Mouse (Mus musculus): ENCODE measurements around the gene Hsh2d. TPM values are rescaled to one million over a fixed set of nuclear protein-coding genes. Genes with fewer than 3 reads are reported as not detected.
A peak's percentile ranks its signal among the peaks of the same experiment; 100 is the strongest.

Gene Hsh2d
- polyA plus RNA-seq, 1 experiment from 2014 or later = not detected

DNA sequence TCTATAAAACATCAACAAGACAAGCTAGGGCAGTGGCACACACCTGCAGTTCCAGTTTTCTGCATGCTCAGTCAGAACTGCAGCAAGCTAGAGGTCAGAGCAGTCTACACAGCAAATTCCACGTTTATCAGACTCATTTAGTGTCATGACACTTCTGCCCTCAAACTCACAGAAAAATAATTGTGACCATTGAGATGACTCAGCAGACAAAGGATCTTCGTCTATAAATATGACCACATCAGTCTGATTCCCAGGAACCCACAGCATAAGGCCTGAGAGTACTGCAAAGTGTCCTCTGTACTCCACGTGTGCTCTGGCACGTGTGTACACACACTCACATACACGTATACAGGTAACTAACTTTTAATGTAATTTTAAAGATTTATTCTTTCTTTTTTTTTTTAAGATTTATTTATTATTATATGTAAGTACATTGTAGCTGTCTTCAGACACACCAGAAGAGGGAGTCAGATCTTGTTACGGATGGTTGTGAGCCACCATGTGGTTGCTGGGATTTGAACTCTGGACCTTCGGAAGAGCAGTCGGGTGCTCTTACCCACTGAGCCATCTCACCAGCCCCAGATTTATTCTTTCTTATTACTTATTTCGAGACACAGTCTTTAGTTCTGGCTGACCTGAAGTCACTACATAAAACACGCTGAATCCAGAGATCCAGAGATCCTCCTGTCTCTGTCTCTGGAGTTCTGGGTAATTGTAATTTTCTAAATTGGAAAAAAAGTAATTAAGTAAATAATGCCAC is 29.5 kb downstream of the Hsh2d start:
- no peak for DNase-seq (ENCODE audit: low spot score)
- peak overlapping the region; percentile 33; the same call in 1 of the 2 replicates for H3K4me2 ChIP-seq (ENCODE audit: low read depth, low read length)
- WGBS = 82% methylated on average over 9 of the region's 10 CpGs
- no peak overlapping the region for H3K9ac ChIP-seq (replicated peaks; ENCODE audit: low read length)
- no peaks in the 10 kb centered on the region for H3K9me3 ChIP-seq (replicated peaks; ENCODE audit: control insufficient read depth, low read length)
- ATAC-seq (replicated peaks; ENCODE audit: insufficient number of reproducible peaks, low FRiP score, low TSS enrichment, low read depth) = no peak
- no peak overlapping the region for H3K27ac ChIP-seq (replicated peaks; ENCODE audit: low read depth, low read length)
- H3K4me1 ChIP-seq (ENCODE audit: control insufficient read depth, insufficient read depth, low read length) = no peaks in the 10 kb centered on the region
- H3K36me3 ChIP-seq (replicated peaks; ENCODE audit: control insufficient read depth, insufficient read depth, low read depth, low read length) = peaks cover 7% of the 10 kb centered on the region
- no peaks in the 10 kb centered on the region for H3K27me3 ChIP-seq (ENCODE audit: control insufficient read depth, insufficient read depth, low read length)
- 0 out of 2 replicates have a peak overlapping the region, but pooled peaks have one; percentile 89 for H3K4me3 ChIP-seq (ENCODE audit: low read depth, low read length)

DNA sequence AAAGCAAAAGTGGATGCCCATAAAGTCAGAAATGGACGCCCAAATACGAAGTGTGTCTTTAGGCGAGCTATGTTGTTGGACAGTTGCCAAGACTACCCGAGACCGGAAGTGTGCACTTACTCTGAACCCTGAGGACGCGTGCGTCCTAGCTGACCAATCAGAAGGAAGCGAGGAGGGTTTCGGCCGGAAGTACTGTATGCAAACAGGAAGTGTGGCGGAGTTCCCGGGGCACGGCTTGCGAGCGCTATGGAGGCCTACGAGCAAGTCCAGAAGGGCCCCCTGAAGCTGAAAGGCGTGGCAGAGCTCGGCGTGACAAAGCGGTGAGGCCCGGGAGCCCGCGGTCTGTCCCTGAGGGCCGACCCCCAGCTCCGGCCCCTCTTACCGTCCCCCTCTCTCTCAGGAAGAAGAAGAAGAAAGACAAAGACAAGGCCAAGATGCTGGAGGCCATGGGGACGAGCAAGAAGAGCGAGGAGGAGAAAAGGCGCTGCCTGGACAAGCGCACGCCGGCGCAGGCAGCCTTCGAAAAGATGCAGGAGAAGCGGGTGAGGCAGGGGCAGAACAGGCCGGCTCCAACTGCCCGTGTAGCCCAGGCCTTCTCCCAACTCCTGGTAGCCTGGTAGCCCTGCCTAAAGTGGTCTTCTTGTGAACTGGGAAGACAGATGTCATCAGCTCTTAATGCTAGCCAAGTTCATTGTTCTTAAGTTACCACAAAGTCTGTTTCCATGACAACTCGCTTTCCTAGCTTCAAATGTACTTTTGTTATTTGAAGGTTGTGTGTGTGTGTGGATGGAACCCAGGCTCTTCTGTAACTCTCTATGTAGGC is 30.3 kb downstream of the Hsh2d start, which contains the start of gene Fam32a:
Gene Fam32a, plus strand, starts transcription at position 190 of the 823 bp plus-strand sequence.
- peak; percentile 97 for ATAC-seq (replicated peaks; ENCODE audit: insufficient number of reproducible peaks, low FRiP score, low TSS enrichment, low read depth)
- peak within 1 kb of the TSS; percentile 65 for H3K27ac ChIP-seq (replicated peaks; ENCODE audit: low read depth, low read length)
- no peaks in the 10 kb centered on the region for H3K4me1 ChIP-seq (ENCODE audit: control insufficient read depth, insufficient read depth, low read length)
- DNase-seq (ENCODE audit: low spot score) = peak; percentile 99
- 15% methylated on average over 39 of the region's 39 CpGs for WGBS
- no peaks in the 10 kb centered on the region for H3K27me3 ChIP-seq (ENCODE audit: control insufficient read depth, insufficient read depth, low read length)
- peaks cover 7% of the 10 kb centered on the region for H3K36me3 ChIP-seq (replicated peaks; ENCODE audit: control insufficient read depth, insufficient read depth, low read depth, low read length)
- peak within 1 kb of the TSS; percentile 89 for H3K4me3 ChIP-seq (ENCODE audit: low read depth, low read length)
- peak within 1 kb of the TSS; percentile 80 for H3K4me2 ChIP-seq (ENCODE audit: low read depth, low read length)
- no peaks in the 10 kb centered on the region for H3K9me3 ChIP-seq (replicated peaks; ENCODE audit: control insufficient read depth, low read length)
- H3K9ac ChIP-seq (replicated peaks; ENCODE audit: low read length) = peak within 1 kb of the TSS; percentile 84

DNA sequence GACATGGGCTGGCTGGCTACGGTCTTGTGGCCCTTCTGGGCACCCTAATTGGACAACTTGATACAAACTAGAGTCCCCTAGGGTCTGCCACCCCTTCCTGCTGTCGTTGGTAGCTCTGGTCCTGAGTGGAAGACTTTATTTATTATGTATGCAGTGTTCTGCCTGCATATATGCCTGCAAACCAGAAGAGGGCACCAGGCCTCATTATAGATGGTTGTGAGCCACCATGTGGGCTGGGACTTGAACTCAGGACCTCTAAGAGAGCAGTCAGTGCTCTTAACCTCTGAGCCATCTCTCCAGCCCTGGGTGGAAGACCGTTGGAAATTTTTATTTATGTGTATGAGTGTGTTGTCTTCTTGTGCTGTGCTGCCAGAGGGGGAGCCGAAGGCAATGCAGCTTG is 31.3 kb downstream of the Hsh2d start:
- H3K9ac ChIP-seq (replicated peaks; ENCODE audit: low read length) = no peak overlapping the region
- peak overlapping the region; percentile 80; the same call in 1 of the 2 replicates for H3K4me2 ChIP-seq (ENCODE audit: low read depth, low read length)
- peaks cover 7% of the 10 kb centered on the region for H3K36me3 ChIP-seq (replicated peaks; ENCODE audit: control insufficient read depth, insufficient read depth, low read depth, low read length)
- no peaks in the 10 kb centered on the region for H3K4me1 ChIP-seq (ENCODE audit: control insufficient read depth, insufficient read depth, low read length)
- WGBS = 80% methylated on average over 4 of the region's 4 CpGs
- H3K27me3 ChIP-seq (ENCODE audit: control insufficient read depth, insufficient read depth, low read length) = no peaks in the 10 kb centered on the region
- H3K4me3 ChIP-seq (ENCODE audit: low read depth, low read length) = peak overlapping the region; percentile 89; the same call in 1 of the 2 replicates
- H3K27ac ChIP-seq (replicated peaks; ENCODE audit: low read depth, low read length) = no peak overlapping the region
- no peak for DNase-seq (ENCODE audit: low spot score)
- no peaks in the 10 kb centered on the region for H3K9me3 ChIP-seq (replicated peaks; ENCODE audit: control insufficient read depth, low read length)
- ATAC-seq (replicated peaks; ENCODE audit: insufficient number of reproducible peaks, low FRiP score, low TSS enrichment, low read depth) = no peak

DNA sequence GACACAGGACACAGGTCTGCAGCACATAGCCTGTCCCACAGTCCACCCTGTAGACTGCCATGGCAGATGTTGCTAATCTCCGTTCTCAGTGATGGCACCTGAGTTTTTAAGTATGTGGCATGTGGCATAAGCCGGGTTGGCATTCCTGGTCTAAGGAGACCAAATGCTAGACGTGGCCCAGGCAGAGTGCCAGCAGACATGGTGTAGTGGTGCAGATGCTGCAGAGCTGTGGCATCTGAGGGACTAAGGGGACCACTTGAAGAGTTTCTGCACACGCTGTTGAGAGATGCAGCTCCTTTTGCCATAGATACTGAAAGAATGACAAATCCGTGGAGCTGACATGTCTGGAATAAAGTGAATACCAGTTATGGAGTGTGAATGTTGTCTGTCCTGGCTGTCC is 33.2 kb downstream of the Hsh2d start:
- WGBS = 92% methylated on average over 5 of the region's 5 CpGs
- ATAC-seq (replicated peaks; ENCODE audit: insufficient number of reproducible peaks, low FRiP score, low TSS enrichment, low read depth) (no peak), DNase-seq (ENCODE audit: low spot score) (no peak)
- Histone ChIP-seq H3K27me3 (ENCODE audit: control insufficient read depth, insufficient read depth, low read length) (no peaks in the 10 kb centered on the region), H3K27ac (replicated peaks; ENCODE audit: low read depth, low read length) (no peak overlapping the region), H3K4me1 (ENCODE audit: control insufficient read depth, insufficient read depth, low read length) (no peaks in the 10 kb centered on the region), H3K9ac (replicated peaks; ENCODE audit: low read length) (no peak overlapping the region), H3K4me3 (ENCODE audit: low read depth, low read length) (no peak overlapping the region), H3K4me2 (ENCODE audit: low read depth, low read length) (no peak overlapping the region), H3K36me3 (replicated peaks; ENCODE audit: control insufficient read depth, insufficient read depth, low read depth, low read length) (peaks cover 7% of the 10 kb centered on the region), H3K9me3 (replicated peaks; ENCODE audit: control insufficient read depth, low read length) (no peaks in the 10 kb centered on the region)

DNA sequence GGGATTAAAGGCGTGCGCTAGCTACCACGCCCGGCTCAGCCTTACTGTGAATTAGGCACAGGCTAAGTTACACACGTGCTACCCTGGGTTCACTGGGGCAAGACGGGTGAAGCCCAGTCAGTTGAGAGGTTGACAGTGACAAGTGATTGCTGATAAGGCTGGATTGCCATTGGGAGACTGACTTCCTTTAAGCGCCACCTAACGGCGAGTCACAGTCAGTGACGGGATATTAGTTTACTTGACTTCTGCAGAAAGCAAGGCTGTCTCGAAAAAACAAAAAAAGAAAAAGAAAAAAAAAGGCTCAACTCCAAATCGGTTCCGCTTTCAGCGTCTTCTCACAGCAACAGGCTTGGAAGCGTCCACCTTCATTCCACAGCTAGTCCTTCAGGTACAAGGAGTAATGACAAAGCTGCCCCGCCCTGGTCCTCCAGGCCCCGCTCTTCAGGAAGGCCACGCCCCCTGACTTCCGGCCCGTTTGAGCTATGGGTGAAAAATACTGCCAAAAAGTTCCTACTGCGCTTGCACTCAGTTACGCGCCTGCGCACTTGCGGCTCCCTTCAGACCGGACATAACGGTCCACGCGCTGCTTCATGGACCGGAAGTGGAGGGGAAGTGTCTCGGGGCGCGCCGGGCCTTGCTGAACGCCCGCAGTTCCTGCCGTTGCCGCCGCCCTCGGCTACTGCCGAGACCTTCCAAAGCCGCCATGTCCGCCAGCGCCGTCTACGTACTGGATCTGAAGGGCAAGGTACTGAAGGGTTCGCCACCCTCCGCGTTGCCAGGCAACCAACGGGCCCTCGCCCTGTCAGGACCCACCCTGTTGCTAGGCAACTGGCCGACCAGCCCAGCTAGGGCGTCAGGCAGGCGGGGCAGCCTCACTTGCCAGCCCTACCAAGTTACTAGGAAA is 50.3 kb downstream of the Hsh2d start, which contains the start of gene Ap1m1:
Gene Ap1m1, plus strand, starts transcription at position 520 of the 904 bp plus-strand sequence.
- Histone ChIP-seq H3K9ac (replicated peaks; ENCODE audit: low read length) (peak within 1 kb of the TSS; percentile 45), H3K9me3 (replicated peaks; ENCODE audit: control insufficient read depth, low read length) (no peaks in the 10 kb centered on the region), H3K4me1 (ENCODE audit: control insufficient read depth, insufficient read depth, low read length) (no peaks in the 10 kb centered on the region; the same call in 1 of the 2 replicates), H3K36me3 (replicated peaks; ENCODE audit: control insufficient read depth, insufficient read depth, low read depth, low read length) (no peaks in the 10 kb centered on the region), H3K4me2 (ENCODE audit: low read depth, low read length) (peak within 1 kb of the TSS; percentile 50), H3K4me3 (ENCODE audit: low read depth, low read length) (peak within 1 kb of the TSS; percentile 49), H3K27me3 (ENCODE audit: control insufficient read depth, insufficient read depth, low read length) (no peaks in the 10 kb centered on the region), H3K27ac (replicated peaks; ENCODE audit: low read depth, low read length) (peak within 1 kb of the TSS; percentile 75)
- ATAC-seq (replicated peaks; ENCODE audit: insufficient number of reproducible peaks, low FRiP score, low TSS enrichment, low read depth) (peak; percentile 95), DNase-seq (ENCODE audit: low spot score) (peak; percentile 100)
- under 1% methylated on average over 54 of the region's 54 CpGs for WGBS

DNA sequence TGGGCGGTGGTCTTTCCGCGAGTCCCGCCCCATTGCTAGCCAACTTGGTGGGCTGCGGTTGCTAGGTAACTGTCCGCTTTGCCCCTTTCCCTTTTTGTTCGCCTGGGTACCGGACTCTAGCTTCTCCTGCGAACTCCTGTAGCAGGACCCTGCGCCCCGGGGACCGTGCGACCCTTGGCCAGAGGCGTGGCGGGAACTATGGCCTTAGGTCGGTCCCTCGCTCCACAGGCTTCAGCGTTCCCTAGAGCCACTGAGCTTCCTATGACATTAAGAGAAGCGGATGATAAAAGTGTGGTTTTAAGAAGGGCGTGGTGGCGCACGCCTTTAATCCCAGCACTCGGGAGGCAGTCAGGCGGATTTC is 50.9 kb downstream of the Hsh2d start:
- Histone ChIP-seq H3K9ac (replicated peaks; ENCODE audit: low read length) (peak overlapping the region; percentile 45), H3K27me3 (ENCODE audit: control insufficient read depth, insufficient read depth, low read length) (no peaks in the 10 kb centered on the region), H3K27ac (replicated peaks; ENCODE audit: low read depth, low read length) (no peak overlapping the region), H3K36me3 (replicated peaks; ENCODE audit: control insufficient read depth, insufficient read depth, low read depth, low read length) (no peaks in the 10 kb centered on the region), H3K4me1 (ENCODE audit: control insufficient read depth, insufficient read depth, low read length) (no peaks in the 10 kb centered on the region; the same call in 1 of the 2 replicates), H3K4me2 (ENCODE audit: low read depth, low read length) (peak overlapping the region; percentile 50), H3K9me3 (replicated peaks; ENCODE audit: control insufficient read depth, low read length) (no peaks in the 10 kb centered on the region), H3K4me3 (ENCODE audit: low read depth, low read length) (peak overlapping the region; percentile 49)
- no peak for ATAC-seq (replicated peaks; ENCODE audit: insufficient number of reproducible peaks, low FRiP score, low TSS enrichment, low read depth)
- WGBS = 2% methylated on average over 24 of the region's 24 CpGs
- no peak for DNase-seq (ENCODE audit: low spot score)

DNA sequence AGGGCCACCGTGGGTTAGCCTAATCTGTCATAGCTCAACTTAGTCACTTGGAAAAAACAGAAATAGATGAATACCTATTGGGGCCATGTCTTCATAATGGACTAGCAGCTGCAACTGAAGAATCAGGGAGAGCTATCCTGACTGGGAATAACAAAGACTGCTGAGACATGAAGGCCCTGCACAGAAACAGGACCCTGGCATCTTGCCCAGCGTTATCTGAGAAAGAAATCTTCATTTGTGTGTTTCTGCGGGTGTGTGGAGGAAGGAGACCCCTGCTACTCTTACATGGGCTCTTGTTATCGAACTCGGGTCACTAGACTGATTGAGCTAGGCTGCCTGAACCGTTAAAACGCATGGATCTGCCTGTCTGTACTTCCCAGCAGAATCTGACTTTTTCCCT is 51.5 kb downstream of the Hsh2d start:
- ATAC-seq (replicated peaks; ENCODE audit: insufficient number of reproducible peaks, low FRiP score, low TSS enrichment, low read depth) (no peak), DNase-seq (ENCODE audit: low spot score) (no peak)
- WGBS = 76% methylated on average over 7 of the region's 7 CpGs
- no peaks in the 10 kb centered on the region for H3K27me3 ChIP-seq (ENCODE audit: control insufficient read depth, insufficient read depth, low read length)
- H3K27ac ChIP-seq (replicated peaks; ENCODE audit: low read depth, low read length) = no peak overlapping the region
- no peak overlapping the region for H3K9ac ChIP-seq (replicated peaks; ENCODE audit: low read length)
- H3K36me3 ChIP-seq (replicated peaks; ENCODE audit: control insufficient read depth, insufficient read depth, low read depth, low read length) = no peaks in the 10 kb centered on the region
- H3K9me3 ChIP-seq (replicated peaks; ENCODE audit: control insufficient read depth, low read length) = no peaks in the 10 kb centered on the region
- H3K4me2 ChIP-seq (ENCODE audit: low read depth, low read length) = peak overlapping the region; percentile 50
- H3K4me3 ChIP-seq (ENCODE audit: low read depth, low read length) = peak overlapping the region; percentile 49
- no peaks in the 10 kb centered on the region; the same call in 1 of the 2 replicates for H3K4me1 ChIP-seq (ENCODE audit: control insufficient read depth, insufficient read depth, low read length)
